Mouse (Mus musculus) neural tube, embryonic 11.5 days (tissue): ENCODE measurements around the gene Zc3h4. TPM values are rescaled to one million over a fixed set of nuclear protein-coding genes. Genes with fewer than 3 reads are reported as not detected.

ENCODE experiments used
- ATAC-seq: fragments of 200-750 bp; cut with Nextera tagmentation; 2 replicates; pipeline ENCODE4 v1.8.0; 2017; ENCODE audit warnings: moderate number of reproducible peaks, mild to moderate bottlenecking, moderate TSS enrichment, moderate library complexity; ENCODE audit not compliant: insufficient read depth, low FRiP score, low TSS enrichment
- DNase-seq: peaks from one replicate; pipeline ENCODE4 v3.0.0-alpha.2; 2015; ENCODE audit warnings: low spot score
- H3K27ac ChIP-seq: fragments of 300-500 bp; sonication (generic); 2 replicates; pipeline ENCODE4 v1.5.1; 2014; ENCODE audit warnings: low read depth, mild to moderate bottlenecking, low read length
- H3K27me3 ChIP-seq: fragments of 300-500 bp; sonication (generic); 2 replicates; pipeline ENCODE4 v1.6.1; 2014; ENCODE audit warnings: mild to moderate bottlenecking, low read length, mixed read lengths; ENCODE audit not compliant: control insufficient read depth, insufficient read depth
- H3K36me3 ChIP-seq: fragments of 300-500 bp; sonication (generic); 2 replicates; pipeline ENCODE4 v1.6.1; 2014; ENCODE audit warnings: mild to moderate bottlenecking, low read length, moderate library complexity, mixed read lengths; ENCODE audit not compliant: control insufficient read depth, insufficient read depth
- H3K4me1 ChIP-seq: fragments of 300-500 bp; sonication (generic); 2 replicates; pipeline ENCODE4 v1.6.1; 2014; ENCODE audit warnings: low read length, mixed read lengths; ENCODE audit not compliant: control insufficient read depth, insufficient read depth
- H3K4me2 ChIP-seq: fragments of 300-500 bp; sonication (generic); 2 replicates; pipeline ENCODE4 v1.6.1; 2014; ENCODE audit warnings: low read depth, mild to moderate bottlenecking, moderate library complexity
- H3K4me3 ChIP-seq: fragments of 300-500 bp; sonication (generic); 2 replicates; pipeline ENCODE4 v1.5.1; 2014; ENCODE audit warnings: low read depth, low read length
- H3K9ac ChIP-seq: fragments of 300-500 bp; sonication (generic); 2 replicates; pipeline ENCODE4 v1.6.1; 2014; ENCODE audit warnings: mild to moderate bottlenecking, low read length
- H3K9me3 ChIP-seq: fragments of 300-500 bp; sonication (generic); 2 replicates; pipeline ENCODE4 v1.6.1; 2016; ENCODE audit warnings: low read length; ENCODE audit not compliant: control insufficient read depth
- WGBS: fragments of 180-500 bp; shearing (Covaris S2); extraction: QIAGEN DNeasy Blood & Tissue Kit; methylation state at CpG from one replicate; pipeline ENCODE4 v1.1.7; 2014; 5-methylcytosine and 5-hydroxymethylcytosine counted together
- polyA plus RNA-seq: library from polyadenylated mRNA; unstranded; fragments of >200 nt; fragmentation: Nextera tagmentation; extraction: Ambion mirVana; gene quantifications from 2 replicates; pipeline ENCODE4 v1.2.1, GENCODE M21; 2014

Zc3h4 gene
- polyA plus RNA-seq, 1 experiment from 2014 or later, result 17.3 TPM

DNA sequence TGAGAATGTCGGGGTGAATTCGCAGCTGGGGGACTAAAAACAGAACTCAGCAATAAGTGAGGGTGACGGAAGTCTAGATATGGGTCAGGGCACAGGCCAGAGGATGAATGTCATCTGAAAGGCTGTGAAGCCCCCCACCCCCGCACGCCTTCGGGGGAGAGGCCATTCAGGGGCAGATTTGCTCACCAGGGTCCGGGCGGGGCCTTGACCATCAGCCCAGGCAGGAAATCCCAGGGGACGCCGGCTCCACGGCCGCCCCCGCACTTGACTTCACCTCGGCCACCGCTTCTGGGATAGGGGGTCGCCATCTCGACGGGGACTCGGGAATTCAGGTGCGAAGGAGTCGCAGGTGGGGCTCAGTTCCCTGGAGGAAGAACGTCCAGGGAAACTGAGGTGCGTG, 74.6 kb downstream of the Zc3h4 start:
- H3K4me3 ChIP-seq, result no peak overlapping the region
- H3K27me3 ChIP-seq, result peaks cover 63% of the 10 kb centered on the region
- DNase-seq, result no peak
- H3K36me3 ChIP-seq, result no peaks in the 10 kb centered on the region
- peaks cover 5% of the 10 kb centered on the region; the same call in 1 of the 2 replicates for H3K4me1 ChIP-seq
- no peak overlapping the region for H3K27ac ChIP-seq
- no peaks in the 10 kb centered on the region for H3K9me3 ChIP-seq
- 0 out of 2 replicates have a peak overlapping the region, but pooled peaks have one; percentile 8 for H3K4me2 ChIP-seq
- ATAC-seq, result no peak
- WGBS, result 4% methylated on average over 23 of the region's 23 CpGs
- H3K9ac ChIP-seq, result no peak overlapping the region

DNA sequence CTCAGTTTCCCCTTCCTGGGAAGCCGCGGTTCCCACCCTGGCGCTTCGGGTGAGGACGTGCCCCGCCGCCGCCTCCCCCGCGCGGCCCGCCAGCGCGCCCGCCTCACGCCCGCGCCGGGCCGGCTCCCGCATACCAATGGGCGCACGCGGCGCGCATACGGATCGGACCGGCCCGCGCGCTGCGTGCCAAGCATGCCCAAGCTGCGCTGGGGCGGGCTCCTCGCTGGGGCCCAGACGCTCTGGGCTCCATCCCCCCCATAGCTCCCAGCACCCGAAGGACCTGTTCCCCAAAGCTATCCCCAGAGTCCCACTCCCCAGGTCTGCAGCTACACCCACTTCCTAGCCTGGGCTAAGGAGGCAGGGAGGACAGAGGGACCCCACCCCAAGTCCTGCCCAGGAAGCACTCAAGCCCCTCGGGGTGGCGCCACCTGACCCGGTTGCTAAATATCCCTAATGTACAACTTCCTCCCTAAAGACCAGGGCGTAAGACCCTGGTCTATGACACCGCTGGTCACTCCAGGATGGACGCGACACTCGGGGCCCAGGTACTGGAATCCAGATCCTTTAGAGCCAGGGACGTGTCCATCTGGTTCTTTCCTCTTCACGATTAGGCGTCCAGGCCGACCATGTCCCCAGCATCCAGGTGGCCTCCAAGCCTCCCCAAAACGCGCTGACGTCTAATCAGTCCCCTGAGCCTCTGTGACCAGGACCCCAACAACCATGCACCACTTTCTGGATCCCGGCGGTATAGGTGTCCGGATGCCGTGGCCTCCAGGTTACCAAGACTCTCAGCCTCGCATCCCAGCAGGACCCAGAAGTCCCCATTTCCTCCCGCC, 75.3 kb downstream of the Zc3h4 start:
- no peak for ATAC-seq
- no peaks in the 10 kb centered on the region for H3K9me3 ChIP-seq
- under 1% methylated on average over 54 of the region's 59 CpGs for WGBS

DNA sequence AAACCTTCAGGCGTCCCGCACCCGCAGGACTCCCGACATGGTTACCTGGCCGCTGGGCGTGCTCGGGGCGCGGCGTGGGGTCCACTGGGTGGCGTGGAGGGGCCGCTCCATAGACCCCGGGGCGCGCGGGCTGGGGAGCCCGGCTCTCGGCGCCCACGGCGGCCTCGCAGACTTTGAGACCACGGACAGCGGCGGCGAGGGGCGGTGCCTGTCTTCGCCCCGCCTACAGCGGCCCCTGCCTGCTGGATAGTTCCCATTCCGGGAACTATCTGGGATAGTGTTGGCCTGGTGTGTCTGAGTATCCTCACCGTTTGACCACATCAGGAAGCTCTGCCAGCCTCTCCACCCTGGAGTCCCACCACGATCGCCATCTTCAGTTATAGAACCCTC, 75.9 kb downstream of the Zc3h4 start:
- 1% methylated on average over 34 of the region's 34 CpGs for WGBS
- Histone ChIP-seq H3K36me3 (no peaks in the 10 kb centered on the region), H3K9ac (no peak overlapping the region), H3K9me3 (no peaks in the 10 kb centered on the region), H3K4me2 (peak overlapping the region; percentile 49), H3K27me3 (peaks cover 57% of the 10 kb centered on the region), H3K4me1 (peaks cover 5% of the 10 kb centered on the region; the same call in 1 of the 2 replicates), H3K27ac (no peak overlapping the region), H3K4me3 (peak overlapping the region; percentile 28)
- no peak for ATAC-seq
- peak; percentile 54 for DNase-seq

More for the DNA sequence above, 75.3 kb downstream of the Zc3h4 start:
- peak overlapping the region; percentile 28 for H3K4me3 ChIP-seq
- no peak overlapping the region for H3K27ac ChIP-seq
- peaks cover 61% of the 10 kb centered on the region for H3K27me3 ChIP-seq
- H3K9ac ChIP-seq, result no peak overlapping the region
- peak overlapping the region; percentile 49 for H3K4me2 ChIP-seq
- peaks cover 5% of the 10 kb centered on the region; the same call in 1 of the 2 replicates for H3K4me1 ChIP-seq
- no peak for DNase-seq
- no peaks in the 10 kb centered on the region for H3K36me3 ChIP-seq

DNA sequence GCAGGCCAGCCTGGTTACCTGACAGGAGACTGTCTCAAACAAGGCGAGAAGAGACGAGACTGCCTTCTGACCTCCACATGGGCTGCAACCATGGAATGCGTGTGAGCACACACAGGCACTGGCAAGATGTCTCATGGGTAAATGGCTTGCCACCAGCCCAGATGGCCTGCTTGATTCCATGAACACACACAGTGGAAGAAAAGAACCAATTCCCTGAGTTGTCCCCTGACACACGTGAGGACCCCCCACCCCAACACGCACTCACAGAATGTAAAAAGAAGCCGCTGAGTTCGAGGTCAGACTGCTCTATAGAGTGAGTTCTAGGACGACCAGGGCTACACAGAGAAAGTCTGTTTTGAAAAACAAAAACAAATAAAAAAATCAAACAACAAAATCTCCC, 76.9 kb downstream of the Zc3h4 start, which contains the start of gene Npas1:
Gene Npas1, minus strand, starts transcription at position 101 of the 400 bp plus-strand sequence.
- Histone ChIP-seq H3K36me3 (no peaks in the 10 kb centered on the region), H3K27me3 (peaks cover 48% of the 10 kb centered on the region), H3K27ac (no peak within 1 kb of the TSS), H3K4me3 (peak within 1 kb of the TSS; percentile 28), H3K4me2 (peak within 1 kb of the TSS; percentile 49), H3K4me1 (peaks cover 5% of the 10 kb centered on the region; the same call in 1 of the 2 replicates), H3K9ac (no peak within 1 kb of the TSS), H3K9me3 (no peaks in the 10 kb centered on the region)
- ATAC-seq (no peak), DNase-seq (no peak)
- WGBS, result 83% methylated on average over 8 of the region's 8 CpGs

Other genes starting within 250 kb of the Zc3h4 start
- 171 and 196 TPM in 2 replicates for gene Meis3, start 225.8 kb upstream of the Zc3h4 start, polyA plus RNA-seq
- gene Dhx34, start 178.9 kb upstream of the Zc3h4 start, polyA plus RNA-seq, result 11.9 and 12.1 TPM in 2 replicates
- gene C5ar2, start 156.8 kb upstream of the Zc3h4 start, polyA plus RNA-seq, result 0.07 TPM in 1 of 2 replicates, not detected in the other
- gene C5ar1, start 141.4 kb upstream of the Zc3h4 start, polyA plus RNA-seq, result 2.1 and 2.3 TPM in 2 replicates
- gene Inafm1, start 127.3 kb upstream of the Zc3h4 start, polyA plus RNA-seq, result 12.7 and 13.8 TPM in 2 replicates
- 19.6 and 20.8 TPM in 2 replicates for gene Ccdc9, start 114.1 kb upstream of the Zc3h4 start, polyA plus RNA-seq
- 8.4 and 11.9 TPM in 2 replicates for gene Bbc3, start 92.5 kb upstream of the Zc3h4 start, polyA plus RNA-seq
- gene Sae1, start 13.1 kb upstream of the Zc3h4 start, polyA plus RNA-seq, result 384 and 394 TPM in 2 replicates
- gene Tmem160, start 51.9 kb downstream of the Zc3h4 start, polyA plus RNA-seq, result 57.2 and 59.6 TPM in 2 replicates
- gene Npas1, start 76.8 kb downstream of the Zc3h4 start, polyA plus RNA-seq, result 0.45 and 0.68 TPM in 2 replicates
- gene Arhgap35, start 214.1 kb downstream of the Zc3h4 start, polyA plus RNA-seq, result 40.8 and 41.7 TPM in 2 replicates